Mouse (Mus musculus) kidney, adult 11 months (tissue): ENCODE results near the gene Fam234b.

ENCODE experiments used
- DNase-seq: peaks from one replicate; pipeline ENCODE4 v3.0.0; 2022

Fam234b gene

DNA sequence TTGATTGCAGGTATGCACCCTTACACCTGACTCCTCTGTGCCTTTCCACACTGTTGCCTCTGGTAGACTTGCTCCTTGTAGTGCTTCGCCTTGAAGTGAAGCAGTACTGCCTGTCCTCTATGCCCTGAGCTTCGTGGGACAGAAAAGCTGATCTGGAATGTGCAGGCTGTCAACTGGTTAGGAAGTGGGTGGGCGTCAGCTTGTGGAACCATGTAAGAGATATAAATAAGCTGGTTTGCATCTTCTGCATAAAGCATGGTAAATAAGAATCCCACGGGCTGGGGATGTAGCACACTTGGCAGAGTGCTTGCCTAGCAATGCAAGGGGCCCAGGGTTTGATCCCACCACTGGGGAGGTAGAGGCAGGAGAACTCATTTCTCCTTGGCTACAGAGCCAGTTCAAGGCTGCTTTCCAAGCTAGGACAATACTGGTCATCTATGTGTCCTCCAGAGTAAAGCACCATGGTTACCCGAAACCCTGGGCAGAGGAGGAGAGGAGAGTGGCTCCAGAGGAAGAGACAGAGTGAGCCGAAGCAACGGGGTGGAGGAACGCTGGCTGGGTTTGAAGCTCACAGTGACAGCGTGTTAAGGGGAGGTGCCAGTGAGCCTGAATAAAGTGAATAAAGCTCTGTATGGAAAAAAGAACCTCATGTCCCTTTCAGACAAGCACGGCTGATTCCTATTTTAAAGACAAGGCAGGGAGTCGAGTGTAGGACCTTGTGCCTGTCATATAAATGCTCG lies 34.8 kb downstream of the Fam234b start:
- no peak for DNase-seq

DNA sequence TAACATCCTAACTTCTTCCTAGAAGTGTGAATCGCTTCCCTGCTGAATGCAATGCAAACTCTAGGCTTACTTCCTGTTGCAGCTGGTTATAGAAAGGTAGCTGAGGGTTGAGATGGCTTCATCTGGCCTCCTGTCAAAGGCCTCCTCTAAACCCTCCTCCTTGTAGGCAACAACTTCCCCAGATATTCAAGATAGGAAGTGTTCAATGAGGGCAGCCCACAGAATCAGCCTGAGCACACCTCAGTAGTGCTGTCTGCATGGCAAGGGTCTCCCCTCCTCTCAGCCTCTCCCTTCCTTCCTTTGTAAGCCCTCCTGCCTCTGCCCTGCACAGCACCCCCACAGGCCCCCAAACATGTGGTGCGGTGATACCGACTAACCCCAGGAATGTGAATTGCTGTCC lies 38.0 kb downstream of the Fam234b start:
- DNase-seq: no peak

DNA sequence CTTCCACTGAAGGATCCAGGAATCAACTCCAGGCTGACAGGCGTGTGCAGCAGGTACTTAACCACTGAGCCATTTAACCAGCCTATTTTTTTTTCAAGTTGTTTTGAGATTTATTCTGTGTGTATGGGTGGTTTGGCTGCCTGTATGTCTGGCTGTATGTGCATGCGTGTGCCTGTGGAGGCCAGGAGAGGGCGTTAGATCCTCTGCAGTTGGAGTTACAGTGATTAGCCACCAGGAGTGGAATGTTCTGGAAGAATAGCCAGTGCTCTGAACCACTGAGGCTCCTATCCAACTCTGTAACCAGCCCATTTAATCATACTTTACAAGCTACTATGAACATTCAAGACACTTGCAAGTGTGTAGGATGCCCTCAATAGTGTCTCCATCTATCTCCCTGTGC lies 38.8 kb downstream of the Fam234b start:
- no peak for DNase-seq

DNA sequence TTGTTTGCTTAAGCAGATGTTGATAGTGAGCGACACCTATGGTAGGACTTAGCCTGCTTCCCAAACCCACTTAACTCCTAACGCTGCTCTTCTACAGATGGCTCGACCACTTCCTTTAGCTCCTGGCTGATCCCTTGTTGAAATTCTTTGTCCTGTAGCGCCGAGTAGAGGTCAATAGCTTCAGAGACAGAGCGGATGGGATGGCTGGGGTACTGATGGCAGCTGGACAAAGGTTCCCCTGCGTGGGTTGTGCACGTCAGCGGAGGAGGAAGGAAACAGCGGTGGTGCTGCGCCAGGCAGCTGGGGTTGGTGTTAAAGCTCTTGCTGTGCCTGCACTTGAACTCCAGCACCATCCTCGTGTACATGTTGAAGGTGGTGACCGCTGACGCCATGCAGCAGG lies 39.5 kb downstream of the Fam234b start:
- no peak for DNase-seq

DNA sequence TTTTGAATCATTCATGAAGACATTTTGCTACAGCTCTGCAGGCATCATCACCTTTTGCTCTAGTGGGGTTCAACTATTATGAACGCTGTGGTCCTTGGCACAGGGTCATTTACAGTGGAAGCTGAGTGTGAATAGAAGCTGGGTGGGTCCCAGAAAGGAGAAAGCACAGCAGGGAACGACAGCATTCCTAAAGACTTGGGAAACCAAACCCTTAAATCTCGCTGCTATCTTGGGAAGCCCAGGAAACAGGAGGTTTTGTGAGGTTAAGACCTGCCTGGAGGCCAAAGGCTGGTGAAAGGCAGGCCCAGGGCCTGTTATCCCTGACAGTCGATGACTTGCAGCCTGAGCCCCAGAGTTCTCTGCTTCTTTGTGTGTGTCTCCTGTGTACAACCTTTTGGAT lies 40.4 kb downstream of the Fam234b start:
- no peak for DNase-seq

DNA sequence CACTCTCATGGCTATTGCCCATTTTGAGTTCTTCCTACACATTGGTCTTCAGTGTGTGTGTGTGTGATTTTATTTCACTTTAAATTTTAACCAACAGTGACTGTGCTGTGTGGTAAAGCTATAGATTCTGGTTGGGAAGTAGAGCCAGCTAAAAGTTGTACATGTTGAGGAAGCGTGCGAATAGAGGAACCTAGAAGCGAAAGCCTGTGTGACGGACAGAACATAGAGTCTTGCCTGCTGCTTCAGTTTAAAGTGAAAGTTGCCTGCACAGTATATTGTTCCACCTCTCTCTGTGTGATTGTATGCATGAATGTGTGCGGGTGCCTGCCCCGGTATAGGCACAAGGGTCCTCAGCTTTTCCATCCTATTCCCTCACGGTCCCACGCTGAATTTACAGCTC lies 42.6 kb downstream of the Fam234b start:
- no peak for DNase-seq

DNA sequence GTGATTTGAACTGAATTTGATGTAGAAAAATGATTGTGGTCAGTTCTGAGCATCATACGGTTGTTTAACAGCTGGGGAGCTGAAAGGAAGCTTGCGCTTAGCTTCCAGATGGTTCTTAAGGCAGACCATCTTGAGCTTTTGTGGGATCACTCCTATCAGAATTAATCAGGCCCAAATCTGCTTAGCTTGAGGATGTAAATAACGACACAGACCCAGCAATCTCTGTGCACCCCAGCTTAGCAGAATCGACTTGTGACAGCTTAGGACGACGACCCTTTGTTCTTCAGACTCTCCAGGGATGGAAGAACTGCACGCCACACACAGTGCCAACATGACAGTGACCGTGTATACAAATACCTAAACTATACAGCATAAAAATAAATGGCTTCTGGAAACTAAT lies 47.8 kb downstream of the Fam234b start:
- DNase-seq: no peak

DNA sequence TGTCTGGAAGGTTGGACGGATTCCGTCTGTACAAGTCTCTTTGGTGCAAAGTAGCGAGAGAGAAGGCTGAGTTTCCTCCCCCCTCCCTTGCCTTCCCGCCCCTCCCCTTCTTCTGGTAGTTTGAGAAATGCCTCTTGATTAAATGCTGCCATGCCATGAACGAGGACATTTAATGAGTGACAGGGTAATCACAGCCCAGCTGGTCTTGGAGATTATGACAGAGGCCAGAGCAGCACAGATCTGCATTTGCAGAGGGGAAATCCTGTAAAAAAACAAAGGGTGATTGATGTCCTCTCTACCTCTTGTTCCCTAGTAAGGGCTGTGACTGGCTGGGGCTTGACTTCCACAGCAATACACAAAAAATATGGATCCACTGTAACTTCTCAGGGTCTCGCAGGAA lies 50.1 kb downstream of the Fam234b start:
- no peak for DNase-seq

DNA sequence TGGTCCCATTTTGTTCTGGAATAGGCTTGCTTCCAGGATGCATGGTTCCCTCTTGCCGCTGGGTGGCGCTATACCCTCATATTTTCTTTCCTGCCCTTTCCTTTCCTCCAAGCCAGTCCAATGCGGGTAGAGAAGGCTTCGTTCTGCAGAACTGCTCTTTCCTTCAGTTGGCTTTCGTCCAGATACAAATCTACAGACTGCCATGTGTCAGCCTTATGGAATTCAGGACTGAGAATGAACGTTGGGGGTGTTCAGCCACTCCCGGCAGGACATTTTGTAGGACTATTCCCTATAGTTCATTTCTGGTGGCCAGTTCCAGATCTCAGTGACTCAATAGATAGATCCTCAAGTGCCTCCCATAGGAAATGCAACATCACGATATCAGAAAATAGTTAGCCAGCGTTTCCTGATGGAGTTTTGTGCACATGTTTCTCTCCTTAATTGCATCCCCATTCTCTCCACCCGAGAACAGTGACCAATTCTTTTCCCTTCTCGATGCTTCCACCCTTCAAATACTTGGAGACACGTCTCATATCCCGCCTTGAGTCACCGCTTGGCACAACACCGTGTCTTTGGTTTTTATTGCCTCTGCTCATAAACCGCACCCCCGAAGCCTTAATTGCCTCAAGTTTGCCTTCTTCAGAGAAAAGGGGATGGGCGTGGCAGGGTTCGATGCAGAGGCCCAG lies 52.2 kb downstream of the Fam234b start:
- DNase-seq: peak; percentile 44

DNA sequence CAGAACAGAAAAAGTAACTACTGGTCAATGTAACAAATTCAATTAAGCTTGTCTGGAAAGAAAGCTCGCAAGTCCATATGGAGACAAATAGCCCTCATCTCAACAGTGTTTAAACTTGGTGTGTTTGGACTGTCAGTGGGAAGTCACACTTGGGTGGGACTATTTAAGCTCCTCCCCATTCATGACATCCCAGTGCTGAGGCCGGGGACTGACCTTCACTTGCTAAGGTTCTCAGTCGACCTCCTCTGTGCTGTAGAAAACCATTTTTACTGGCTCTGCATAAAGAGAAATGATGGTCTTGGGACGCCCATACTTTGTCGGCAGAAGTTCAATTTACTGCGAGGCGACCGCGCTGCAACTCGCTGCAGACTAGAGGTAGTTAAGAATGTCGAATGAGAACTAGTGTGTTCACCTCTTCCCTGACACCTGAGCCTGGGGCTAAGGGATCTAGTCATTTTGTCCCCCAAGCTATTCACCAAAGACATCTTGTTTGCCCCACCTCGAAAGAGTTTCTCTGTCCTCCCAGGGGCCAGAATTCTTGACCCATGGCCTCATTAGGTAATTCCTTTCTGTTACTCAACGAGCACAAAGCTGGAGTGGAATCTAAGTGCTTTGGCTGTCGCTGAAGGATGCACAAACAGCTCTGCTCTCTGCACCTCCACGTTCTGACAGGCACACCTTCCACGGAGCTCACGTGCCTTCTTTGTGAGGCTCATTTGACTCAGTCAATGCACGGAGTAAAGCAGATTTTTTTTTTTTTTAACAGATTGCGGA lies 53.3 kb downstream of the Fam234b start:
- no peak for DNase-seq

DNA sequence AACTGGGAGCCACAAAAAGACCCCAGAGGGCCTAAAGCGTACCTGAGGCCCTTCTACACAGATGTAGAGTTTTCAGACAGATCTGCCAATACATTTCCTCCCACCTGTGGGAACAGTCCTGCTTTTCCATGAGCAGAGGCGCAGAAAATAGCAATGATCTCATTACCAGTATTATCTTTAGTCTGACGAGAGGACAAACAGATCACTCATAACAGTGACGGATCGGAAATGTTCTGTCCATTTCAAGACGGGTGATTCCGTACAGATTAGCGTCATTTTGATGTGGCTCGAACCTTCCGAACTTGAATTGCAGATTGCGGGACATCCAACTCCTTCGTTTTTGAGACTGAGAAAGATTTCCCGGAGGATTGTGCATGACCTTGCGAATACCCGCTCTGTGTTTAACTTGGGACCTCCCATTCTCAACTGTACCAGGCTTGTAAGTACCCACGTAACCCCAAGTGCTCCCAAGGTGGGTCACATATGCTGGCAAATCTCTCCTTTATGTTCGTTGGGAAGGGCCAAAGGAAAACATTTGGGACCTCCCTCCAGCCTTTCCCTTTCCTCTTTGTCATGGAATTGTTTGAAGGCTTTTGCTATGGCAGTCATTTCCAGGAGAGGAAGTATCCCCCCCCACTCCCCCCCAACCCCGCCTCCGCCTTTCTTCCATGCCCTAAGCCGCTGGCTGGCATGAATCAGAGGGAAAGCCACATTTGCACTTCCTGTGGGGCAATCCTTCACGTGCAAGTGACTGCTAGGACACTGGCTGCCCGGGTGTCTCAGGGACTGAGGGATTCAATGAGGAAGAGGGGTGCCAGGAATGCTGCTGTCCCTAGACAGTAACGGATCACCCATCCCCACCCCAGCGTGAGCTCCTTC lies 54.3 kb downstream of the Fam234b start:
- no peak for DNase-seq

DNA sequence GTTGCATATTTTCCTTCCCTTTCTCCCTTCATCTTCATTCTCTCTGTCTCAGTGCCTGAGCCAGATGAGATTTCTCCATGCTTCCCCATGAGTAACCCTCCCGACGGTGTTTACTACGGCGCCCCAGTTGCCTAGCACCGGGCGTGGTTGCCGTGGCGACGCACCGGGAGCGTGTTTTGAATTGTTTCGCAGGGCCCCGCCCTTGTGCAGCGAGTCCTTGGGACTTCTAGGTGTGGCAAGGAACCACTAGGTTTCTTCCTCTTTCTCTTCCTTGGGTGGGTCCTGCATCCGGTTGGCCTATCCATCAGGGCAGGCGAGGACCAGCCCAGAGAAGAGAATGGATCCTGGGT lies 54.9 kb downstream of the Fam234b start:
- DNase-seq: peak; percentile 78

DNA sequence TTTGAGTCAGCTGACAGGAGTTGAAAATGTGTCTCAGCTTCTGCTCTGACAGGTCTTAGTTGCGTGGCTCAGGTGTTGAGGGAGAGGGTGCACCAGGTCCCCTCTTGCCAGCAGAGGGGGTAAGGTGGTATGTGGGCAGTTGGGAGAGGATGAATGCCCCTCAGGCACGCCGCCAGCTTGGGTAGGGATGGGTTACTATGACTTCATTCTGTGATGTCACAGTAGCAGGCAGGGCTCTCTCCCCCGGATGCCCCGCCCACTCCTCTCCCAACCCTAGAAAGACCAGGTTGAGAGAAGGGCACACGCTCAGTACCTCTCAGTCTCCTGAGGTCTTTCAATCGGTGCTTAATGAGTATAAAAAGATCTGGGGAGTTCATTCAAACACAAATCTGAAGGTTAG lies 56.4 kb downstream of the Fam234b start, which contains the start of gene Gsg1:
Gsg1 (minus strand) TSS at position 199 of the 400 bp plus-strand sequence.
- no peak for DNase-seq

DNA sequence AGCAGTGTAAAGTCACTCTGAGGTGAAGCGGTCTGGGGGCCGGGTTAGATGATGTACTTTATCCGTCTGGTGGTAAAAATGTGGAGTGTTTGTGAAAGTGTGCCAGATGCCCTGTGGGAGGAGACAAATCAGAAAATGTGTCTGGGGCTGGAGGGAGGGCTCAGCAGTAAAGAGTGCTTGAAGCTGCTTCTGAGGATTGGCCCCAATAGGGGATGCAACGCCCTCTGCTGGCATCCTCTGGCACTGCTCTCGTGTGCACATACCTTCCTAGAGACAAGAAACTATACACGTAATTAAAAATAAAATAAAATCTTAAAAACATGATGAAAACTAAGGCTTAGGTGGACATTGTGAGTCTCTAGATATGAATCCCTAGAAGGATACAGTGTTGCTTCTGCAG lies 62.7 kb downstream of the Fam234b start:
- no peak for DNase-seq

DNA sequence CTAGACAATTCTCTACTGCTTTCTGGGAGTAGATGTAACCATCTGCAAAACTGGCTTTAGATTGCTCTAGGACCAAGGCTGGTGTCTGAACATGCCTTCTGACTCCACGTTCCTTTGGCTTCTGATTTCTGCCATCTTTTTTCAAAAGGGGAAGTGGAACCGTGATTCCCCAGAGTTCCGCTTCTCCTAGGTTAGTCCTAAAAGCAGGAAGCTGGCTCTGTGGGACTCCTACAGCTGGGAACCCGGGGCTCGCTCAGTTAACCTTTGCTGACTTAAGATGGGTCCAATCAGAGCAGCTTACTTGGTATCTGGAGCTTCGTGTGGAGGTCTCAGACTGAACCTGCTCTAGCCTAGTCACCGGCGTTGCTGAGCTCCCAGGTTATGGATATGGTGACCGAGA lies 63.3 kb downstream of the Fam234b start:
- no peak for DNase-seq

DNA sequence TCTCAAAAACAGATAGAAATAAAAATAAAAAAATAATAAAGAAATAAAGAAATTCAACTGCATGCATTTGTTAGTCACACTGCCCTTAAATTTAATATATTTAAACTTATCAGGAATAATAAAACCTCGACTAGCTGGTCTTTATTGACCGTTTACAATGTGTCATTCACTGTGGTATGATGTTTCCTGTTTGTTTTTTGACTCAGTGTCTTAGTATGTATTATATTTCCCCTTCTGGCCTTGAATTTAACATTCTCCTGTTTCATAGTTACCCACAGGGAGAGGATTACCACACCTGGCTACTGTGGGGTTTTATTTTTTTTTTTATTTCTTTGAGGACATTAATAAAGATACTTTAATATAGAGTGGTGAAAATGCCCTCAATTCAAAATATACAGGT lies 64.8 kb downstream of the Fam234b start:
- no peak for DNase-seq

DNA sequence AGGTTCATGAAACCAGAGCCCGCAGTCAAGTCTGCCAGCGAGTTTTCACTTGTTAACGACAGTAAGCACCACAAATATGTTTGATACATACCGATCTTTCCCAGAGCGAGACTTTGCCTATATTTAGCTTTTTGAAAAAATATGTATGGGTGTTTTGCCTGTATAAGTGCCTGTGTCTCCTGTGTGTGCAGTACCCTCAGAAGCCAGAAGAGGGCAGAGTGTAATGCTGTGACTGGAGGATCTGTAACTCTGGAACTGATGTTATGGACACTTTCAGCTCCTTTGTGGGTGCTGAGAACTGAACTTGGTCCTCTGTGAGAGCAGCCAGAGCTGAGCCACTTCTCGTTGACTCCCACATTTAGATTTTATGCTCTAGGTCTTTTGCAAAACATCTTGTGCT lies 66.4 kb downstream of the Fam234b start:
- DNase-seq: no peak

DNA sequence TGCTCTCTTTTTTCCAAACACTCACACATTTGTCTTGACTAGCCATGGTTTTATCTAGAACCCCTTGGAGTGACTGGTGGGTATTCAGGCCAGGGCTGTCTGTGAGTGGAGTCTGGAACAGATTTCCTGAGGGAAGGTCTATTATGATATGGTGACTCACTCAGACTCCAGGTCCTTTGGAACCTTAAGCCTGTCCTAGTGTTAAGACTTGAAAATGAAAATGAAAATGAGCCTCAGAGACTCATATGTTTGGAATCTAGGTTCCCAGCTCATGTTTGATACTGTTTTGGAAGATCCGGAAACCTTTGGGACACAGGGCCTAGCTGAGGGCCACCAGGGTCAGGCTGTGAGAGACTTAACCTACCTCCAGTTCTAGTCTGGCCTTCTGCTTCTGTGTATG lies 68.3 kb downstream of the Fam234b start:
- no peak for DNase-seq

DNA sequence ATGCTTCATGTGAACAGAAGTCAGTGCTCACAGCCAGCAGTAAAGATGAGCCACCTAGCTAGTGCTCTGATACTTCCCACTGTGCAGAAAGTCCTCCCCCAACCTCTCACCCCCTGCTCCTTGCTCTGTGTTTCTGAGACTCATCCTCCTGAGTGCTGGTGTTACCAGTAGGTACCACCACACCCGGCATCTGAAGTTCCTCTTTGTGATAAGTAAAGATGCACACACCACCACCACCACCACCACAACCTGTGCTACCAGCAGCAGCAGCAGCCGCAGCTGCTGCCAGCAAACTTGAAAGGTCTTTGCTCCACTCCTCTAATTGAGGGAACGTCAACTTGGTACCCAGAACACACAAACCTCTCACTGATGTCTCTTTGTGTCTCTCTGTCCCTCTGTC lies 69.4 kb downstream of the Fam234b start:
- no peak for DNase-seq

DNA sequence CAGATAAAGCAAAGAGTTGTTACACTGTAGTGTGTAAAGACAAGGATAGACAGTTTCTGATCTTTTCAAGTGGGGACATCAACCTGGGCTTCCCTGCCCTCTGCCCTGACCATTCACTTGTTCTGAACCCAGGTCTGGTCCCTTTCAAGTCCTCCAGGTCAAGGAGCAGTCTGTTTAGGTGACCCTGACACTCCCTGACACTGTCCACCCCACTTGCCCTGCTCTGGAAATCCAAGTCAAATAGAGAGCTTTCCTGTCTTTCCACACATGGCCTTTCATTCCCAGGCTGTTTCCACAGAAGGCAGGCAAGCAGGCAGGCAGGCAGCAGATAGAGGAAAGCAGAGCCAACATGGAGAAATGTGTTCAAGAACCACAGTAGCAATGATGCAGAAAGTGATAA lies 70.6 kb downstream of the Fam234b start:
- no peak for DNase-seq

DNA sequence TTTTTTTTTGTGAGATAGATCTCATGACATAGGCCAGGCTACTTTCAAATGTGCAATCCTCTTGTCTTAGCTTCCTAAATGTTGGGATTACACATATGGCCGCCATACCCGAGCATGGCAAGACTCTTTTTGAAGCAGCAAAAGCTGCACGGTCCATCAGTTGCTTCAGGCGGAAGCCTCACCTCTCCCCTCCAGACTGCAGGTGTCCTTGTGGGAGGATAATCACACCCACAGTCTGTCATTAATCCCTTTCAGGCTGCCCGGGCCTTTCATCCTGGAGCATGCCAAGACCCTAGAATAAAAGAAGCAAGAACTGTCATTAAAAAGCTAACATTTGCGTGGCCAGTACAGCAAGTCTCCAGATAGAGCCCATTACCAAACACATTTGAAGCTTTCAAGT lies 71.8 kb downstream of the Fam234b start:
- no peak for DNase-seq

DNA sequence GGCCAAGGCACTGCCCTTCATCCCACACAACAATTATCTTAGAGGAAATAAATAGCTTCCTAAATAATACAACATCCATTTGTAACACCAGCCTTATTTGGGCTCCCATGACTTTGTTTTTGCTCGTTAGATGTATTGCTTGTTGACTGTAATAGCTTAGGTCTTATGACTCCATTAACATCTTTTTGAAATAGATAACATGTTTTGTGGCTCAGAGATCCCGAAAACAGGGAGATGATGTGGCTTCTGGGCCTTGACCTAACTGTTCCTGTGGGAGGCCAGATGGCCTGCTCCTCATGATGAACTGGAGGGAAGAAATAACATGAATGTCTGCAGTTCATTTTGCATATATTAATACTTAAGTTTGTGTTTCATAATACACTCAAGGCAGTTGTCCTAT lies 74.0 kb downstream of the Fam234b start:
- DNase-seq: no peak

DNA sequence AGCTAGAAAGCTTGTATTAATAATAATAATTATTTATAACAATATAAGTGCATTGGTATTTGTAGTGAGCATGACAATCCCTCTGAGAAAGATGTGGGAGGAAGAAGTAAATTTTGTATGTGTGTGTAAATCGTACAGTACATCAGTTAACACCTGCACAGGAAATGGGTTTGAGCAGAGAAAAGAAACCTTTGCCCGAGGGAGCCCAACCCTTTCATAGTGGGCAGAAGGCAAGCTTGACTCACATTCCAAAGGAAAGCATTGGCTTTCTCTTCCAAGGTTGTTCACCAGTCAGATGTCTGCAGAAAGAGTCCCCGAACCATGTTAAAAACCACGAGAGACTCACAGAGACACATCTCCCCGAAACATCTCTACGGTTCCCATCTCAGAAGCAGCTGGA lies 75.3 kb downstream of the Fam234b start:
- no peak for DNase-seq
